Mouse (Mus musculus): ENCODE measurements around the gene Psmd6.

- TF ChIP-seq ZNF384 (IDR thresholded peaks at IDR 0.05; ENCODE audit: low read depth, low read length) (no peak), CHD2 (IDR thresholded peaks at IDR 0.05; ENCODE audit: low read depth, low read length) (no peak)
Measured at GRCm38 (mm10) chr14:14087348-14087747, 33.4 kb downstream of the Psmd6 start.
